Mouse (Mus musculus) embryonic facial prominence, embryonic 11.5 days (tissue): ENCODE results near the gene A030003K21Rik. TPM values are rescaled to one million over a fixed set of nuclear protein-coding genes. Genes with fewer than 3 reads are reported as not detected.
"Not testable (repeated sequence)": the region's sequence is repeated elsewhere in the genome, so short reads cannot be mapped to it uniquely, and the experiment has no call there.

Experiments
- ATAC-seq: fragments of 200-750 bp; cut with Nextera tagmentation; replicated peaks from 2 replicates; pipeline ENCODE4 v1.8.0; 2017; ENCODE audit warnings: low read depth; ENCODE audit not compliant: insufficient number of reproducible peaks, low FRiP score, low TSS enrichment
- DNase-seq: peaks from one replicate; pipeline ENCODE4 v3.0.0-alpha.2; 2015; ENCODE audit warnings: low spot score
- H3K27ac ChIP-seq: fragments of 300-500 bp; sonication (generic); replicated peaks from 2 replicates; pipeline ENCODE4 v1.5.1; 2014; ENCODE audit warnings: mild to moderate bottlenecking, low read depth, low read length, control low read depth
- H3K27me3 ChIP-seq: fragments of 300-500 bp; sonication (generic); 2 replicates; pipeline ENCODE4 v1.6.1; 2014; ENCODE audit warnings: mild to moderate bottlenecking, low read length, moderate library complexity, mixed read lengths; ENCODE audit not compliant: control insufficient read depth, insufficient read depth
- H3K36me3 ChIP-seq: fragments of 300-500 bp; sonication (generic); replicated peaks from 2 replicates; pipeline ENCODE4 v1.6.1; 2014; ENCODE audit warnings: low read depth, mild to moderate bottlenecking, low read length, moderate library complexity, mixed read lengths; ENCODE audit not compliant: control insufficient read depth, insufficient read depth
- H3K4me1 ChIP-seq: fragments of 300-500 bp; sonication (generic); 2 replicates; pipeline ENCODE4 v1.6.1; 2014; ENCODE audit warnings: low read length, mixed read lengths; ENCODE audit not compliant: control insufficient read depth, insufficient read depth
- H3K4me2 ChIP-seq: fragments of 300-500 bp; sonication (generic); 2 replicates; pipeline ENCODE4 v1.6.1; 2014; ENCODE audit warnings: low read depth, mild to moderate bottlenecking, control low read depth, low read length, moderate library complexity
- H3K4me3 ChIP-seq: fragments of 300-500 bp; sonication (generic); 2 replicates; pipeline ENCODE4 v1.5.1; 2014; ENCODE audit warnings: low read depth, low read length, control low read depth
- H3K9ac ChIP-seq: fragments of 300-500 bp; sonication (generic); replicated peaks from 2 replicates; pipeline ENCODE4 v1.6.1; 2014; ENCODE audit warnings: mild to moderate bottlenecking, control low read depth, low read length
- H3K9me3 ChIP-seq: fragments of 300-500 bp; sonication (generic); replicated peaks from 2 replicates; pipeline ENCODE4 v1.6.1; 2016; ENCODE audit warnings: mild to moderate bottlenecking, low read length, inconsistent platforms, mixed read lengths; ENCODE audit not compliant: control insufficient read depth
- WGBS: fragments of 180-500 bp; shearing (Covaris S2); extraction: QIAGEN DNeasy Blood & Tissue Kit; methylation state at CpG from one replicate; pipeline ENCODE4 v1.1.7; 2014; 5-methylcytosine and 5-hydroxymethylcytosine counted together
- polyA plus RNA-seq: library from polyadenylated mRNA; unstranded; fragments of >200 nt; fragmentation: Nextera tagmentation; extraction: Ambion mirVana; gene quantifications from 2 replicates; pipeline ENCODE4 v1.2.1, GENCODE M21; 2014

A030003K21Rik gene
- polyA plus RNA-seq, 1 experiment from 2014 or later: not detected

DNA sequence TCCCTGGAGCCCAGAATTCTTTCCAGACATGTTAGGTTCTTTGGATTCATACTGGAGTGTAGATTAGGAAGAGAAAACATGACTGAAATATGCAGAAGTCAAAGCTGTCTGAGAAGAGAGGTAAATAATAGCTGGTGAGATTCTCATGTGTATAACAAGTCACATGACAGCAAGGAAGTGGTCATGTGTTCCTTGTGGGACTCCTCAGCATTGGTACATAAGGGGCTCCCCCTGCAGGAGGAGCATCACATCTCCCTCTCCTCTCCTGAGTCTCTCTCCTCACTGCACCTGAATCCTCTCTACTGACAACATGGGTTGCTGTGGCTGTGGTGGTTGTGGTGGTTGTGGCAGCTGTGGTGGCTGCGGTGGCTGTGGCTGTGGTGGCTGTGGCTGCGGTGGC is 2.8 kb upstream of the A030003K21Rik start:
- not testable (repeated sequence) for H3K36me3 ChIP-seq, ATAC-seq, H3K27me3 ChIP-seq, H3K4me2 ChIP-seq, H3K27ac ChIP-seq, H3K9me3 ChIP-seq, H3K4me1 ChIP-seq, H3K4me3 ChIP-seq, DNase-seq, H3K9ac ChIP-seq
- WGBS: 94% methylated on average over 2 of the region's 2 CpGs

DNA sequence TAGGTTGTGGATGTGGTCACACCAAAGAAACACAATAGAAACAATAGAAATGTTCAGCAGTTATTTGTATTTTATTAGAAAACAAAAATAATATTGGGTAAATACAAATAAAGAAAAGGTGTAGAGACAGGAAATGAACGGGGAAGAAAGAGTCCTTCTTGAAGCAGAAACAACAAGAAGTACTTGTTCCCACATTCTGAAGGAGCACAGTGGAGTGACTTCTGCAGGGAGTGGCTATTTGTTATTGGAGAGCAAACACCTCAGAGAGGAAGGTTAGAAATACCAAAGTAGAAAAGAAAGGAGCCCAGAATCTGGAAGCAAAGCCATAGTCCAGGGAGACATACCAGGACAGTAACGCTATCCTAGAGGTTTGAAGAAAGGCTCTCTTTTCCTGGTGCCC is 683 bp downstream of the A030003K21Rik start:
- not testable (repeated sequence) for H3K4me1 ChIP-seq, H3K36me3 ChIP-seq, ATAC-seq, H3K4me3 ChIP-seq, H3K9ac ChIP-seq, H3K9me3 ChIP-seq, H3K4me2 ChIP-seq, DNase-seq, H3K27me3 ChIP-seq, H3K27ac ChIP-seq
- WGBS: 95% methylated on average over 1 of the region's 2 CpGs

DNA sequence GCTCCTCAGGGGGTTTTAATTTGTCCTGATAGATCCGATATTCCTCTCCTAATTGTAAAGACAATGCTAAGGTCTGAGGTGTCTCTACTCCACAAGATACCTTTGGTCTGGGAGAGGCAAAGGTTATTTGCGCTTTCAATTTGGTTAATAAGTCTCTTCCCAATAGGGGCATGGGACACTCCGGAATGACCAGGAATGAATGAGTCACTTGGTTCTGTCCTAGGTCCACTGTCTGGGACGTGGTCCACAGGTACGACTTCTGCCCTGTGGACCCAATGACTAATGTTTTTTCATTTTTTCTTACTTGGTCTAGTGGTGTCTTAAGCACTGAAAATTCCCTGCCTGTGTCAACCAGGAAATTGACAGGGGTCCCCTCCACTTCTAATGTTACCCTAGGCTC is 4.5 kb downstream of the A030003K21Rik start:
- H3K4me3 ChIP-seq: no peak overlapping the region
- H3K36me3 ChIP-seq: no peaks in the 10 kb centered on the region
- no peak overlapping the region for H3K4me2 ChIP-seq
- H3K27ac ChIP-seq: no peak overlapping the region
- H3K9ac ChIP-seq: no peak overlapping the region
- no peak for DNase-seq
- 93% methylated on average over 5 of the region's 5 CpGs for WGBS
- no peaks in the 10 kb centered on the region for H3K9me3 ChIP-seq
- ATAC-seq: no peak
- H3K27me3 ChIP-seq: no peaks in the 10 kb centered on the region
- H3K4me1 ChIP-seq: no peaks in the 10 kb centered on the region

DNA sequence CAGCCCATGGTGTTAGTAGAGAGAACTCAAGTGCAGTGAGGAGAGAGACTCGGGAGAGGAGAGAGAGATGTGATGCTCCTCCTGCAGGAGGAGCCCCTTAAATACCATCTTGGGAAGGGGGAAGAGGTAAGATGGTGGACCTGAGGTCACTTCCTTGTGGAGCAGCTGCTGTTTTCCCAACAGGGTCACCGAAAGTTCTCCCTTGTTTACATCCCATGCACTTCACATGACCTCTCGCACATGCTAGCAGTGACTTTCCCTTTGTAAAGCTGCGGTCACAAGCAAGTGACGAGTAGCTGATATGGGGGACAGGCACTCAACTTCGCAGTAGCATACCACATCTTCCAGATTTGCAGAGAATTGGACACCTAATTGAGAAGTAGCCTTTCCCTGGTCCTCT is 11.9 kb downstream of the A030003K21Rik start, which contains the start of gene Gm6217:
TSS of gene Gm6217 (minus strand) at position 74 of the 400 bp plus-strand sequence.
- not testable (repeated sequence) for H3K36me3 ChIP-seq, H3K9ac ChIP-seq, H3K4me3 ChIP-seq, H3K4me1 ChIP-seq, DNase-seq, ATAC-seq, H3K27ac ChIP-seq, H3K4me2 ChIP-seq, H3K27me3 ChIP-seq, H3K9me3 ChIP-seq
- no CpG with 5 or more reads among the region's 6 CpGs for WGBS

DNA sequence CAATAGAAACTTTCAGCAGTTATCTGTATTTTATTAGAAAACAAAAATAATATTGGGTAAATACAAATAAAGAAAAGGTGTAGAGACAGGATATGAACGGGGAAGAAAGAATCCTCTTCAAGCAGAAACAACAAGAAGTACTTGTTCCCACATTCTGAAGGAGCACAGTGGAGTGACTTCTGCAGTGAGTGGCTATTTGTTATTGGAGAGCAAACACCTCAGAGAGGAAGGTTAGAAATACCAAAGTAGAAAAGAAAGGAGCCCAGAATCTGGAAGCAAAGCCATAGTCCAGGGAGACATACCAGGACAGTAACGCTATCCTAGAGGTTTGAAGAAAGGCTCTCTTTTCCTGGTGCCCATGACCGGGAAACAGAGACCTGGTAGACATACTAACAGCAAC is 12.6 kb downstream of the A030003K21Rik start:
- not testable (repeated sequence) for ATAC-seq
- 97% methylated on average over 2 of the region's 3 CpGs for WGBS

DNA sequence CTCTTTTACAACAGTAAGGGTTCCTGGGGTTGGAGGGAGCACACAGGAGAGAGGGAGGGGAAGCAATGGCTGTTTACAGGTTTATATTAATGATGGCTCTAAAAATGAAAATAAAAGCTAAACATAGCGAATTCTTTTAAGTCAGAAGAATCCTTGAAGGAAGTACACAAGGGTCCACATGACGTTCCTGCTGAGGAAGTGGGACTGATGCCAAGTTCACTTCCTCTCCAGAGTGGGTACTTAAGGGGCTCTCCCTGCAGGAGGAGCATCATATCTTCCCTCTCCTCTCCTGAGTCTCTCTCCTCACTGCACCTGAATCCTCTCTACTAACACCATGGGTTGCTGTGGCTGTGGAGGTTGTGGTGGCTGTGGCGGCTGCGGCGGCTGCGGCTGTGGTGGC is 18.5 kb downstream of the A030003K21Rik start, which contains the start of gene A030014E15Rik:
TSS of gene A030014E15Rik (plus strand) at position 268 of the 400 bp plus-strand sequence.
- no peaks in the 10 kb centered on the region for H3K36me3 ChIP-seq
- H3K4me1 ChIP-seq: no peaks in the 10 kb centered on the region
- DNase-seq (no peak), ATAC-seq (no peak)
- H3K9ac ChIP-seq: no peak within 1 kb of the TSS
- H3K9me3 ChIP-seq: no peaks in the 10 kb centered on the region
- no peaks in the 10 kb centered on the region for H3K27me3 ChIP-seq
- WGBS: 91% methylated on average over 6 of the region's 6 CpGs
- H3K4me2 ChIP-seq: no peak within 1 kb of the TSS
- H3K4me3 ChIP-seq: no peak within 1 kb of the TSS
- no peak within 1 kb of the TSS for H3K27ac ChIP-seq

More for the DNA sequence above, 12.6 kb downstream of the A030003K21Rik start:
- not testable (repeated sequence) for H3K4me3 ChIP-seq, DNase-seq, H3K4me1 ChIP-seq, H3K36me3 ChIP-seq, H3K9me3 ChIP-seq, H3K9ac ChIP-seq, H3K27me3 ChIP-seq, H3K27ac ChIP-seq, H3K4me2 ChIP-seq

DNA sequence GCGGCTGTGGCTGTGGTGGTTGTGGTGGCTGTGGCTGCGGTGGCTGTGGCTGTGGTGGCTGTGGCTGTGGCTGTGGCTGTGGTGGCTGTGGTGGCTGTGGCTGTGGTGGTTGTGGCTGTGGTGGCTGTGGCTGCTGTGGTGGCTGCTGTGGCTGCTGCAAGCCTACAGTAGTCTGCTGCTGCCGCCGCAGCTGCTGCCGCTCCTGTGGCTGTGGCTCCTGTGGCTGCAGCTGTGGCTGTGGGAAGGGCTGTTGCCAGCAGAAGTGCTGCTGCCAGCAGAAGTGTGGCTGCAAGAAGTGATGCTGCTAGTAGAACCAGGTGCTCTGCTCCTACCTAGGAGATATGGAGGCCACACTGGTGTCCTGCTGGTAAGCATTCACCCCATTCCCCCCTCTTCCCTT is 29.8 kb downstream of the A030003K21Rik start:
- not testable (repeated sequence) for H3K4me2 ChIP-seq, H3K36me3 ChIP-seq, H3K4me1 ChIP-seq, H3K27ac ChIP-seq, H3K9ac ChIP-seq, DNase-seq, H3K4me3 ChIP-seq, H3K9me3 ChIP-seq, ATAC-seq, H3K27me3 ChIP-seq
- 94% methylated on average over 5 of the region's 5 CpGs for WGBS

DNA sequence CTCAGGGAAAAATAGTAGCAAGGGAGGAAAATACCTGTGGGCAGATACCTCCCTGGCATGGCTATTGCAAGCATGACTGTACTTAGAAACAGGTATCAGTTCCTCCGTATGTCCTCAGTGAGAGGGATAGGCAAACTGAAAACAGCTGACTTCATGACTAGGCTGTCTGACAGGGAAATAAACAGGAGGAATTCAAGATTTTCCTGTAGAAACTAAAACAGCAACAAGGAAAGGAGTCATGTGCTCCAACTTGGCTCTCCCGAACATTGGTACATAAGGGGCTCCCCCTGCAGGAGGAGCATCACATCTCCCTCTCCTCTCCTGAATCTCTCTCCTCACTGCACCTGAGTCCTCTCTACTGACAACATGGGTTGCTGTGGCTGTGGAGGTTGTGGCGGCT is 30.2 kb downstream of the A030003K21Rik start, which contains the start of gene A030005L19Rik:
TSS of gene A030005L19Rik (plus strand) at position 301 of the 400 bp plus-strand sequence.
- H3K4me1 ChIP-seq: no peaks in the 10 kb centered on the region
- WGBS: 87% methylated on average over 3 of the region's 3 CpGs
- H3K9me3 ChIP-seq: no peaks in the 10 kb centered on the region
- no peak within 1 kb of the TSS for H3K27ac ChIP-seq
- no peaks in the 10 kb centered on the region for H3K36me3 ChIP-seq
- H3K27me3 ChIP-seq: no peaks in the 10 kb centered on the region
- H3K9ac ChIP-seq: no peak within 1 kb of the TSS
- DNase-seq: no peak
- ATAC-seq: no peak
- H3K4me3 ChIP-seq: no peak within 1 kb of the TSS
- H3K4me2 ChIP-seq: no peak within 1 kb of the TSS
